Mouse (Mus musculus) myocyte (in vitro differentiated cells): ENCODE data around the gene Twnk. TPM values are rescaled to one million over a fixed set of nuclear protein-coding genes. Genes with fewer than 3 reads are reported as not detected.

Experiments
- H3K27me3 ChIP-seq: one replicate; pipeline ENCODE4 v1.6.1; 2011; ENCODE audit not compliant: control insufficient read depth, insufficient read depth, insufficient read length
- H3K36me3 ChIP-seq: one replicate; pipeline ENCODE4 v1.6.1; 2011; ENCODE audit not compliant: control insufficient read depth, insufficient read depth
- H3K4me2 ChIP-seq: one replicate; pipeline ENCODE4 v1.6.1; 2011; ENCODE audit warnings: low read depth, control low read depth
- H3K4me3 ChIP-seq: one replicate; pipeline ENCODE4 v1.5.1; 2011; ENCODE audit warnings: mild to moderate bottlenecking, control low read depth, moderate library complexity
- H3K79me2 ChIP-seq: one replicate; pipeline ENCODE4 v1.6.1; 2011; ENCODE audit not compliant: control insufficient read depth, insufficient read depth
- H3ac ChIP-seq: one replicate; pipeline ENCODE4 v1.6.1; 2011; ENCODE audit not compliant: control insufficient read depth, insufficient read length
- CEBPB ChIP-seq: IDR thresholded peaks from 2 replicates; pipeline ENCODE4 v1.6.1; 2011; ENCODE audit warnings: mild to moderate bottlenecking, moderate library complexity; ENCODE audit not compliant: poor library complexity, insufficient read depth, severe bottlenecking
- E2F4 ChIP-seq: IDR thresholded peaks from one replicate; pipeline ENCODE4 v1.6.1; 2011; ENCODE audit warnings: mild to moderate bottlenecking, control low read depth, moderate library complexity; ENCODE audit not compliant: insufficient read depth
- MAX ChIP-seq: IDR thresholded peaks from one replicate; pipeline ENCODE4 v1.6.1; 2011; ENCODE audit warnings: low read depth, mild to moderate bottlenecking, control low read depth
- MYOD1 ChIP-seq, 3 experiments: IDR thresholded peaks; one replicate each; pipeline ENCODE4 v1.6.1; 2011; ENCODE audit warnings: control low read depth in 2 of 3, low read depth in 2 of 3, mild to moderate bottlenecking in 2 of 3, moderate library complexity in 1 of 3; ENCODE audit not compliant: insufficient read length in 2 of 3, control insufficient read depth in 1 of 3
- MYOG ChIP-seq, 3 experiments: IDR thresholded peaks; one replicate each; pipeline ENCODE4 v1.6.1; 2011; ENCODE audit warnings: control low read depth in 2 of 3, low read depth in 2 of 3, mild to moderate bottlenecking in 2 of 3; ENCODE audit not compliant: insufficient read length in 2 of 3, control insufficient read depth in 1 of 3, insufficient read depth in 1 of 3
- POLR2A ChIP-seq: IDR thresholded peaks from one replicate; pipeline ENCODE4 v1.6.1; 2011; ENCODE audit warnings: low read depth, mild to moderate bottlenecking, control low read depth, moderate library complexity; ENCODE audit not compliant: insufficient read length
- POLR2AphosphoS2 ChIP-seq: IDR thresholded peaks from one replicate; pipeline ENCODE4 v1.6.1; 2011; ENCODE audit warnings: low read depth, control low read depth; ENCODE audit not compliant: insufficient read length
- REST ChIP-seq: IDR thresholded peaks from one replicate; pipeline ENCODE4 v1.6.1; 2011; ENCODE audit warnings: mild to moderate bottlenecking, control low read depth, moderate library complexity; ENCODE audit not compliant: insufficient read depth, insufficient read length
- SRF ChIP-seq: IDR thresholded peaks from one replicate; pipeline ENCODE4 v1.6.1; 2011; ENCODE audit warnings: low read depth; ENCODE audit not compliant: control insufficient read depth, insufficient read length
- TCF12 ChIP-seq: IDR thresholded peaks from one replicate; pipeline ENCODE4 v1.6.1; 2011; ENCODE audit warnings: mild to moderate bottlenecking, control low read depth; ENCODE audit not compliant: poor library complexity, insufficient read depth, severe bottlenecking
- TCF3 ChIP-seq: IDR thresholded peaks from one replicate; pipeline ENCODE4 v1.6.1; 2011; ENCODE audit warnings: low read depth, control low read depth; ENCODE audit not compliant: insufficient read length
- USF1 ChIP-seq: IDR thresholded peaks from one replicate; pipeline ENCODE4 v1.6.1; 2011; ENCODE audit warnings: low read depth, mild to moderate bottlenecking, control low read depth, moderate library complexity
- polyA plus RNA-seq: library from polyadenylated mRNA; unstranded; fragments of >200 nt; fragmentation: generic; extraction: Trizol; gene quantifications from one replicate; pipeline ENCODE4 v1.2.1, GENCODE M21; 2012; ENCODE audit warnings: missing spikeins

The Twnk gene
- polyA plus RNA-seq = 13.5 TPM

DNA sequence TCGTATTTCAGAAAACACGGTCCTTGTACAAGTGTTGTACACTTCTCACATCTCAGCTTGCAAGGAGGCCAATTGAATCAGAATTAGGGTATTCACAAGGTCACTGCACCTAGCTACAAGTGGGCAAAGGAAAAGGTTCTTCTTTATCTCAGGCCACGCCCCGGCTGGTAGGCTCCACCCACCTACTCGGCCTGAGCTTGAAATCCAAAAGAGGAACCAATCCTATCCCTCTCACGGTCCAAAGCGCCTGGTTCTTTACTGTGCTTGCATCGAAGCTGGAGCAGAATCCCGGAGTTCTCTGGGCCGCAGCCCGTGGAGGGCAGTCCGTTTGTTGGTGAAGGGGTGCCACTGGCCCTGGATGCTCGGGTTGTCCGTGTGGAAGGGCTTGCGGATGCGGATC is at the start of gene Twnk:
TSS of gene Twnk (plus strand) at position 220 of the 400 bp plus-strand sequence.
- Histone ChIP-seq H3K36me3 (no peaks in the 10 kb centered on the region), H3K4me2 (peak within 1 kb of the TSS; percentile 95)
- TF ChIP-seq TCF12 = no peak
- TF ChIP-seq MYOD1 (IDR thresholded peaks at IDR 0.05; ENCODE audit: control insufficient read depth in 1 of 3, insufficient read length in 2 of 3, low read depth in 2 of 3) = no peak
- no peak for TF ChIP-seq MYOG (IDR thresholded peaks at IDR 0.05; ENCODE audit: control insufficient read depth in 1 of 3, insufficient read depth in 1 of 3, insufficient read length in 2 of 3, low read depth in 2 of 3)
- no peak for TF ChIP-seq SRF
- no peak for TF ChIP-seq REST
- TF ChIP-seq E2F4 = no peak
- TF ChIP-seq USF1 = no peak
- no peak for TF ChIP-seq TCF3
- no peak for TF ChIP-seq CEBPB
- no peak for TF ChIP-seq MAX
- TF ChIP-seq POLR2AphosphoS2 = no peak
- TF ChIP-seq POLR2A = no peak

DNA sequence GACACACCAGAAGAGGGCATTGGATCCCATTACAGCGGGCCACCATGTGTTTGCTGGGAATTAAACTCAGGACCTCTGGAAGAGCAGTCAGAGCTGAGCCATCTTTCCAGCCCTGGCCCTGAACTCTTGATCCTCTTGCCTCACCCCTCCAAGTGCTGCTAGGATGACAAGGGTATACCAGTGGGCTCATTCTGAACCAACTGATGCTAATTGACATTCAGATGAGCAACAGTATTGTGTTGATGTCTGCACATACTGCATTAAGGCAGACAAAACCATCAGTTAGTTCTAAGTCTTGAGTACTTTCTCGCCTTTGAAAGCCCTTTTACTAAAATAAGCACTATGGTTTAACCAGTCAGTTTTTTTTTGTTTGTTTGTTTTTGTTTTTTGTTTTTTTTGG is 45.8 kb upstream of the Twnk start:
- Histone ChIP-seq H3ac (no peak overlapping the region), H3K36me3 (peaks cover 54% of the 10 kb centered on the region), H3K4me2 (no peak overlapping the region), H3K79me2 (no peaks in the 10 kb centered on the region), H3K4me3 (no peak overlapping the region), H3K27me3 (no peaks in the 10 kb centered on the region)
- TF ChIP-seq TCF3 (no peak), MYOG (IDR thresholded peaks at IDR 0.05; ENCODE audit: control insufficient read depth in 1 of 3, insufficient read depth in 1 of 3, insufficient read length in 2 of 3, low read depth in 2 of 3) (no peak), MYOD1 (IDR thresholded peaks at IDR 0.05; ENCODE audit: control insufficient read depth in 1 of 3, insufficient read length in 2 of 3, low read depth in 2 of 3) (no peak), REST (no peak), SRF (no peak), POLR2AphosphoS2 (no peak), CEBPB (no peak), MAX (no peak), USF1 (no peak), POLR2A (no peak), TCF12 (no peak), E2F4 (no peak)

More for the DNA sequence above, at the start of gene Twnk:
- Histone ChIP-seq H3K79me2 (peaks cover 22% of the 10 kb centered on the region), H3K27me3 (no peaks in the 10 kb centered on the region), H3K4me3 (peak within 1 kb of the TSS; percentile 97), H3ac (peak within 1 kb of the TSS; percentile 87)

DNA sequence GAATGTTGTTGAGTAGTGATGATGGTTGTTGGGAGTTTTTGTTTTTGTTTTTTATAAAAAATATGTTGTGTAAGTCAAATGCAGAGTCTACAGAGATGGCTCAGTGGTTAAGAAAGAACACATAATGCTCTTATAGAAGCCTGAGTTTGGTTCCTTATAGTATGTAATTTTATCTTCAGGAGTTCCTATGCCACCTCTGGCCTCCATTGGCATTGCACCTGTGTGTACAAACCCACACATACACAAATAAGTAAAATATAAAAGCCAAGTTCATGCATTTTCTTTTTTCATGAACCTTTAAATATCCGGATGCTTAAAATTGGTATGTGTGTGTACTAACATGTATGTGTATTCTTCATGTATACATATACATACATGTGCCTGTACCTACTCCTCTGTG is 39.5 kb upstream of the Twnk start:
- H3K4me3 ChIP-seq = no peak overlapping the region
- no peaks in the 10 kb centered on the region for H3K79me2 ChIP-seq
- H3K4me2 ChIP-seq = no peak overlapping the region
- TF ChIP-seq USF1 (no peak), REST (no peak), MYOD1 (IDR thresholded peaks at IDR 0.05; ENCODE audit: control insufficient read depth in 1 of 3, insufficient read length in 2 of 3, low read depth in 2 of 3) (no peak), TCF3 (no peak), MAX (no peak)
- no peaks in the 10 kb centered on the region for H3K27me3 ChIP-seq
- H3ac ChIP-seq = no peak overlapping the region
- peaks cover 69% of the 10 kb centered on the region for H3K36me3 ChIP-seq

DNA sequence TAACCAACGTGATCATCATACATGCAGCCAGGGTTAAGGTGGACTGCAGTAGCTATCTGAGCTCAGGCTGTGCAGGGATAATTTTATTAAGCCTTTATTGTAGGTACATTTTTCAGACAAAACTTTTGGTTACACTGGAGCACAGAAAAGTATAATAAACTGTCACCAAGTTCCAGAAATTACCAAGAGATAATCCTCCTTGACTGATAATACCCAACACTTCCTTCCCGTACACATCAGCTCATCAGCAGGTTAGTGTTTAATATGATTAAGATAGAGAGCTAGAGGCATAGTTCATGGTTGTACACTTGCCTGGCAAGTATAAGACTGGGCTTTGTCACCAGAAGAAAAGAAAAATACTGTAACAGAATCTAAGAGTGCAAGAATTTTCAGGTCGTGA is 37.1 kb upstream of the Twnk start:
- Histone ChIP-seq H3K4me3 (no peak overlapping the region), H3K36me3 (peaks cover 73% of the 10 kb centered on the region), H3ac (no peak overlapping the region), H3K27me3 (no peaks in the 10 kb centered on the region), H3K79me2 (no peaks in the 10 kb centered on the region), H3K4me2 (no peak overlapping the region)
- TF ChIP-seq POLR2AphosphoS2 = no peak
- TF ChIP-seq MAX = no peak
- TF ChIP-seq USF1 = no peak
- TF ChIP-seq CEBPB = no peak
- TF ChIP-seq SRF = no peak
- no peak for TF ChIP-seq MYOG (IDR thresholded peaks at IDR 0.05; ENCODE audit: control insufficient read depth in 1 of 3, insufficient read depth in 1 of 3, insufficient read length in 2 of 3, low read depth in 2 of 3)
- no peak for TF ChIP-seq TCF12
- no peak for TF ChIP-seq TCF3
- TF ChIP-seq MYOD1 (IDR thresholded peaks at IDR 0.05; ENCODE audit: control insufficient read depth in 1 of 3, insufficient read length in 2 of 3, low read depth in 2 of 3) = no peak
- no peak for TF ChIP-seq REST
- TF ChIP-seq POLR2A = no peak
- TF ChIP-seq E2F4 = no peak

DNA sequence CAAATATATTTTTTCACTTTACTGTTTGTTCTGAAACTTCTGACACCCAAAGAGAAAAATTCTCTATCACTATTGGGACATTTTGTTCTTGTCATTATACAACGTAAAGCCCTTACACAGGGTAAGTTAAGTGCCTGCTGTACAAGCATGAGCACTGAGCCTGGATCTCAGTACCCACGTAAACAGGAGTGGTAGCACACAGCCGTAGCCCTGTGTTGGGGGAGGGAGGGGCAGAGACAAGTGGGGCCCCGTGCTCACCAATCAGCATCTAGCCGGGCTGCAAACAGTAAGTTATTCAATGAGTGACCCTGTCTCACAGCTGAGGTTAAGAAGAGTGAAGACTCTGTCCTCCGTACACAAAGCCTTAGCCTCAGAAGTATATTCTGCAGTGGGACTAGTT is 28.8 kb upstream of the Twnk start:
- H3ac ChIP-seq = no peak overlapping the region
- TF ChIP-seq POLR2AphosphoS2 (no peak), TCF12 (no peak), SRF (no peak), POLR2A (no peak)
- no peaks in the 10 kb centered on the region for H3K27me3 ChIP-seq
- H3K79me2 ChIP-seq = no peaks in the 10 kb centered on the region
- H3K36me3 ChIP-seq = peaks cover 80% of the 10 kb centered on the region
- H3K4me3 ChIP-seq = no peak overlapping the region
- no peak overlapping the region for H3K4me2 ChIP-seq
